Mouse (Mus musculus): Measurements from ENCODE around the gene Gm12216.

Gene Gm12216

GRCm38 (mm10) chr11:53821230-53821944 is 37.7 kb downstream of the Gm12216 start:
- DNase-seq (ENCODE audit: low read depth) = peak; percentile 74

DNA sequence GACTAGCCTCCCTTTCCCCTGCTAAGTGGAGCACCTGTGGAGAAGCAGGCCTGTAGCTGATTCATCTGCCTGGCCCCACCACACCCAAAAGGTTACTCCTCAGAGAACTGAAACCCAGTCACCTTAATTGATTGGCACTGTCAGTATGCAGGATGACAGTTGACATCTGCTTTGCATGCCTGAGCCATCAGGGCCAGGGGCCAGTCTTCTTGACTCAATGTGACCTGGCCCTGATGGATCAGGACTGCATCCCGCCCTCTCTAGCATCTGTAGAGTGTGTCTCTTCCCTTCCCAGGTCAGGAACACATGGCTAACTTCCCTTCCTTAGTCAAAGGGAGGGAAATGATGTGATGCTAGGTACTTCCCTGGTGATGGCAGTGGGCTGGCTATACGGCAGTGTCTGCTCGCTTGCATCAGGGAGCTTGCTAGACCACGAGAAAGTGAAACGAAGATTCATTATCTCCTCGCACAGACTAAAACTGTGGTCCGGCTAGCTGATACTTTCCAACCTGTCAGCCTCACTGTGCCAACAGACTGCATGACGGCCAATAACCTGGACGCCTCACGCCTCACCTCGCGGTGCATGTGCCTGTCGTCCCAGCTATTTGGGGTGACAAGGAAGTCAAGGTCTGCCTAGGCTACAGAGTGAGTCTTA is 38.4 kb downstream of the Gm12216 start:
- no peak for DNase-seq (ENCODE audit: low read depth)

GRCm38 (mm10) chr11:53819511-53819910 is 39.5 kb downstream of the Gm12216 start:
- no peak for DNase-seq (ENCODE audit: low read depth)

DNA sequence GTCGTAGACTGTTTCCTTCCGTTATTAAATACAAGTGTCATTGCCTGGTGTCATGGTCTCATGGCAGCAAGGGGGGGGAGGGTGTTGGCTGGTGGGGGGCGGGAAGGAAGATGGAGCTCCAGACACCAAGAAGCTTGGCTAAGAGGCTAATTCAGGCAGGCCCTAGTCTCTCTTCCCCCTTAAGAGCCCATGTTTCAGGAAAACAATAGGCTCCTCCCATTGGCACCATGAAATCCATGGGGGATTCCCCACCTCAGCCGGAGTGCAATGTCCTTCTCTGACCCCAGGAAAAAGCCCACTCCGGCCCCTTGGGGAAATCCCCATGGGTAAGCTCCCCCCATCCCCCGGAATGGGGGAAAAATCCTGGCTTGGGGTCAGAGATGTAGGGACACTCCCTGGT is 40.3 kb downstream of the Gm12216 start:
- no peak for DNase-seq (ENCODE audit: low read depth)

DNA sequence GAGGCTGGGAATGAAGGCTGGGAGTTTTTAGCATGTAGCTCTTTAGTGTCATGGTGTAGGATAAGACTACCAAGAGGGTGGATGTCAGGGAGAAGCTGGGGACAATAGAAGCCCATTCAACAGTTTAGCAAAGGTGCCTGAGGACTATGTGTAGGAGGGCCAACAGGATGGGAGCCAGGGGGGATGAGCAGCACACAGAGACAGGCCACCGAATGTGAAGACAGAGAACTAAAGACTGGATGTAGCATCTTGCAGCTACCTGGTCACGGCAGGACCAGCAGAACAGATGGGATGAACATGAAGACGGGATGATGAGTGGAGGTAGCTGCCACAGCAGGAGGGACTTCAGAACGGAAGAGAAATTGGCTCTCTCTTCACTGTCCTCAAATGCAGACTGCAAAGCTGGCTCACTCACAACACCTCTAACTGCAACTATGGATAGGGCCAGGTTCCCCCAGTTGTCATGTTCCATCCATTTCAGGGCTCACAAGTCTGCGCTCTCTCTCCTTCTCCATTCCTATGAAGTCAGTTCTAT is 42.1 kb downstream of the Gm12216 start:
- DNase-seq (ENCODE audit: low read depth) = no peak

- no peak for DNase-seq (ENCODE audit: low read depth)
Measured at GRCm38 (mm10) chr11:53814810-53815209, 44.2 kb downstream of the Gm12216 start.

- DNase-seq (ENCODE audit: low read depth) = no peak
Measured at GRCm38 (mm10) chr11:53813001-53813868, 45.8 kb downstream of the Gm12216 start.

GRCm38 (mm10) chr11:53811312-53811711 is 47.7 kb downstream of the Gm12216 start:
- DNase-seq (ENCODE audit: low read depth) = no peak

- DNase-seq (ENCODE audit: low read depth) = no peak
Measured at GRCm38 (mm10) chr11:53810749-53811148, 48.3 kb downstream of the Gm12216 start.

DNA sequence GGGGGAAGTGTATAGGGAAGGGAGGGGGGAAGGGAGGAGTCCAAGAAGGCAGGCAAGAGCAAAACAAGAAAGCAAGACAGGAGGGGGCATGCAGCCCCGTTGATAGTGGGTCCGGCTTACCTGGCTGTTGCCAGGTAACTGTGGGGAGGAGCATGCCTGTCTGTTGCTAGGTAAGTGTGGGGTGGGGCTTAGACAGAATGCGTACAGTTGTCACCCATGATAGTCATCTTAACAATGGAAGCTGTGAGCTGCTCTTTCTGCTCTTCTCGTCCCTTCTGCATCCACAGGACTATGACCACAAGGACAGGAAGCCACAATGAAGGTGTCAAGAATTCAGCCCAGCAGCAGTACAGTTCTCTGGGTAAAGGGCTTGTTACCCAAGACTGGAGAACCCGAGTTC is 48.9 kb downstream of the Gm12216 start:
- DNase-seq (ENCODE audit: low read depth) = no peak

GRCm38 (mm10) chr11:53809354-53809753 is 49.7 kb downstream of the Gm12216 start:
- DNase-seq (ENCODE audit: low read depth) = no peak

- no peak for DNase-seq (ENCODE audit: low read depth)
Measured at GRCm38 (mm10) chr11:53805786-53806185, 53.3 kb downstream of the Gm12216 start.

DNA sequence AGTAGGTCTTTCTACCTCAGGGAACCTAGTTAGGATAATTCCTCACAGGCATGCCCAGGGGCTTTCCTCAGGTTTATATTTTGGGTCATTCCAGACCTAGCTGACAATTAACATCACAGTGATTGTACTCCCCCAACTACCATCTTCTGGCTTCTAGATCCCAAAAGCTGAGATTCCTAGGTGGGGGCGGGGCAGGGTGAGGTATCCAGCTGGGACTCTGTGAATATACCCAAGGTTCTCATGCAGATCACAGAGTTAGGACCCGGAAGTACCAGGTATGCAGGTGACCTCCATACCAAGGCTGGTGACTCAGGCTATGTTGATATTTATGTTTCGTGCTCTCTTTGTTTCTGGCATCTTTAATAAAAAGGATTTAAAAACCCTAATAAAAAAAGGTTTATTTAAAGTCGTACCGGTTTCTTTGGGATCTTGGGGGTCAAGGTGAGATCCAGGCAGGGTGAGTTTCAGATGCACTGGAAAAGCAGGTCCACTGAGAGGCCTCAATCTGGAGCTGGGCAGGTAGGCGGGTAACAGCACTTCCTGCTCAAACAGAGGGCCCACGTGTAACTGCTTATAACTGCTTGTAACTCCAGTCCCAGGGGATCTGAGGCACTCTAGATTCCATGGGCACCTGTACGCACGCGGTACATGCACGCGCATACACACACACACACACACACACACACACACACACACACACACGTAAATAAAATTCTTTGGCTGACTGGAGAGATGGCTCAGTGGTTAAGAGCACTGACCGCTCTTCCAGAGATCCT is 54.3 kb downstream of the Gm12216 start:
- no peak for DNase-seq (ENCODE audit: low read depth)

DNA sequence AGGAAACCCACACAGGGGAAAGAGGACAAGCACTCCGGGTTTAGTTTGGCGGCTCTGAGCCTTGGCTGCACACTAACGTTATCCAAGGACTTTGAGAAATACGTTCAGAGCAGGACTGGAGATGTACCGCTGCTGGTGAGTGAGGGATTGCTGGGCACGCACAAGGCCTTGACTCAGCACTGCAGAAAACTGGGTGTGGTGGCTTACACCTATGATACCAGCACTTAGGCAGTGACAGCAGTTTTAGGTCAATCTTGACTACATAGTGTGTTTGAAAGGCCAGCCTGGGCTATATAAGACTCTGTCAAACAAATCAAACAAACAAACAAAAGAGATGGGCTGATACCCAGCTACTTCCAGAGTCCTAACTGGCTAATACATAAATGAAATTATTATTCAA is 55.6 kb downstream of the Gm12216 start:
- no peak for DNase-seq (ENCODE audit: low read depth)

DNA sequence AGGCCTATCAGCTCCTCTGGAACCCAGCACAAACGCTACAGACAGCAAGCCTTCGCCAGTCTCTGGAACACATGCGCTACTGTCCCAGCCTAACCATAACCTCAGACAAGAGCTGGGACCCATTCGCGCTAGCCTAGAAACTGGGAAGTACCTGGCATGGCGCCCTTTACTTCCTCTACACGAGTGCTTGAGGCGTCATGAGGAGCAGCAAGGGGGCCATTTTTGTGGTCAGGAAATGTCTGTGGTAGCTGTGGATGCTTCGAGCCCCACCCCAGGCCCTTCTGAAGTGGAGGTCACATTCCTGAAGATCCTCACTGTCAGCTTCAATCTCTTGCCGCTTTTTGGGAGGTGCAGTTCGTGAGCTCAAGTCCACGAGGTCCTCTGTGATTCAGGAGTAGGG is 56.0 kb downstream of the Gm12216 start:
- DNase-seq (ENCODE audit: low read depth) = no peak

DNA sequence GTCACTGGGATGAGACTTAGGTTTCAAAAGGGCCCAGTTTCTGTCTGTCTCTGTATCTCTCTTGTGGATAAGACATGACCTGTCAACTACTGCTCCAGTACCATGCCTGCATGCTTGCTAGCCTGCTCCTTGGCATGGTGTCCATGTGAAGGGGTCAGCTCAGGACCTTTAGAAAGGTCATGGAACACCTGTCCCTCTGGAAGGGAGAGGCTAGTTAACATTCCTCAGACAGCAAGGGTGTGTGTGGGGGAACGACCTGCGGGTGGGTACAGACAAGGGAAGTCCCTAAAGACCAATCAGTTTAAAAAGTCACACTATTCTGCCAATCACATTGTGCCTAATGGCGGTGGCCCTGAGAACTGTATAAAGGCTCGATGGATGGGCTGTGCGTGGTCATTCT is 58.1 kb downstream of the Gm12216 start:
- DNase-seq (ENCODE audit: low read depth) = no peak

DNA sequence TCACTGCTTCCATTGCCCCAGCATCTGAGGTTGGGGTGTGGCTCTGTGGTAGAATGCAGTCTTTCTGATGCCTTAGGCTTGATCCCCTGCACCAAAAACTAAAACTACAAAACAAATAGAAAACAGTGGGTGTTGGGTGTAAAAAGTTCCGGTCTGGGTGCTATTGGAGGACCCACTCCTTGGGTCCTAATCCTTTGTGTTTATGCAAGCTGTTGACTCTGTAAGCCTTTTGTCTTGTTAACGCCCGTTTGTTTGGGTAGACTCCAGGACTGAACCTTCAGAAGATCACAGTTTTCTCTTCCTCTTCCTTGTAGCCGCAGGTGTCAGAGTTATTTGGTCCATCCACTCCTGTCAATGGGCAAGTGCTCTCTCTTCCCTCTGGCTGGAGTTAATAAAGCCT is 59.0 kb downstream of the Gm12216 start:
- no peak for DNase-seq (ENCODE audit: low read depth)

DNA sequence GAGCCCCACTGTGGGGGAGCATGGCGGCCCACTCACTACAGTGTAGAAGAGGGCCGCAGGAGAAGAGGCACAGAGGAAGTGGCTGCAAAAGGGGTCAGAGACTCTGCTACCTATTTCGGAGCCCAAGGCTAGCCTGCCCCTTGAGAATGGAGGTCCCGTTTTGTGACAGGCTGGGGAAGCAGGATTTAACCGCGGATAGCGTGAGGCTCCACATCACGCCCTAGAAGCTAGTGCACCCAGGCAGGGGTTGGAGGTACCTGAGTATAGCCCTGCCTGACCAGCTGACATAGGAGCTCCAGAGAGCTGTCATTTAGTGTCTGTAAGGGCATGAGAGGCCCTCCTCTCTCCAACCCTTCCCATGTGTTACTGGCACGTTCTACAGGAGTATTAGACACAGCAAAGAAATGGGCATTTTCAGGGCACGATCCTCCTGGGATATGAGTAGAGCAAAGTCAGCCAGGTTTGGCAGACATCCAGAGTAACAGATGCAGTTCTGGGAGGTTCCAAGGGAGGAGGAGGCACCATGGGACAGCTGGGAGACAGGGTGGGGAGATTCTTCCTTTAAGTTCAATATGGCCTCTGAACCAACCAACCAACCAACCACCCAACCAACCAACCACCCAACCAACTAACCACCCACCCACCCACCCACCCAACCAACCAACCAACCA is 60.9 kb downstream of the Gm12216 start:
- DNase-seq (ENCODE audit: low read depth) = no peak

- no peak for DNase-seq (ENCODE audit: low read depth)
Measured at GRCm38 (mm10) chr11:53797386-53797920, 61.6 kb downstream of the Gm12216 start.

GRCm38 (mm10) chr11:53796409-53797151 is 62.5 kb downstream of the Gm12216 start:
- DNase-seq (ENCODE audit: low read depth) = no peak

All from fibroblast of lung, adult 2 months (primary cell).